Comparison of ENCODE assay signal across 33 mouse cellular contexts in the genomic region with DNA sequence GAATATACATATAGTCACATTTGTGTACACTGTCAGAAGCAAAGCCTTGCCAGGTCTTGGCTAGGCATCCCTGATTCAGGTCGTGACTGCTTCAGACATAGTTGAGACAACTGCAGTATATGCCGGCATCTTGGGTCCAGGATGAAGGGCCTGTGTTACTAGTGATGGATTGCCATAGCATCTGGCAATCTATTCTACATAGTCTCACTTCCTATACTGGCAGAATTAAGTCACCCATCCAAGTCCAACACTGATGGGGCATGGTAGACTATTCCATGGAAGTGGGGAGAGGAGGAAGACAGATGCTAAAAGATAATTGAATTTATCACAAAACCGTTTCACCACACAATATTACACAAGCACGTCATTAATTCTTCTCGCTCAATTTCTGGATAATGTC.
"Had no signal": no experiment of that assay in that cellular context is flagged by ENCODE, and none has a peak within 500 bp of the region (broad histone marks: within the 10 kb centered on the region; RNA-seq: fewer than 3 reads in every experiment).

No protein-coding gene starts in this region.

- H3K4me1 ChIP-seq: heart, embryonic 10.5 days; heart, embryonic 12.5 days; heart, embryonic 13.5 days; heart, embryonic 15.5 days; hindbrain, embryonic 10.5 days; hindbrain, embryonic 12.5 days; hindbrain, embryonic 13.5 days; intestine, embryonic 15.5 days; kidney, embryonic 15.5 days had no signal

- H3K27ac ChIP-seq: heart, embryonic 10.5 days; heart, embryonic 13.5 days; heart, embryonic 15.5 days; hindbrain, embryonic 10.5 days; hindbrain, embryonic 12.5 days; hindbrain, embryonic 13.5 days; hindbrain, postnatal 0 days; intestine, embryonic 15.5 days; kidney, embryonic 15.5 days; kidney, postnatal 0 days; layer of hippocampus, adult 2 months; left cerebral cortex, adult 2 months had no signal

- DNase-seq: heart, postnatal 10 days; heart, postnatal 14 days; heart, postnatal 36 days; heart, postnatal 4 days; kidney, adult 11 months; kidney, adult 18-20 months; kidney, adult 2 months; kidney, adult 8-10 months; kidney, adult 9 months; kidney, postnatal 10 days; kidney, postnatal 14 days; kidney, postnatal 25 days; kidney, postnatal 36 days; kidney, postnatal 4 days; layer of hippocampus, adult 9-11 months; layer of hippocampus, postnatal 36 days had no signal

- H3K9me3 ChIP-seq: heart, embryonic 10.5 days; heart, embryonic 12.5 days; heart, embryonic 13.5 days; heart, embryonic 15.5 days; hindbrain, embryonic 10.5 days; hindbrain, embryonic 12.5 days; hindbrain, embryonic 13.5 days; intestine, embryonic 15.5 days; kidney, embryonic 15.5 days had no signal

- ATAC-seq: hindbrain, postnatal 0 days; inflammation-experienced regulatory T-cells, adult 6 months; intestine, embryonic 15.5 days; intestine, embryonic 16.5 days; intestine, postnatal 0 days had no signal

- H3K4me3 ChIP-seq: heart, embryonic 10.5 days; heart, embryonic 12.5 days; heart, embryonic 13.5 days; heart, embryonic 15.5 days; hindbrain, embryonic 10.5 days; hindbrain, embryonic 12.5 days; hindbrain, embryonic 13.5 days; intestine, embryonic 15.5 days; kidney, embryonic 15.5 days; layer of hippocampus, adult 2 months; left cerebral cortex, adult 2 months had no signal

- H3K4me2 ChIP-seq: heart, embryonic 11.5 days; heart, embryonic 12.5 days; heart, embryonic 13.5 days; heart, embryonic 15.5 days; hindbrain, embryonic 12.5 days; hindbrain, embryonic 13.5 days; intestine, embryonic 15.5 days; kidney, embryonic 15.5 days had no signal

- H3K27me3 ChIP-seq: heart, embryonic 12.5 days; heart, embryonic 13.5 days; heart, embryonic 15.5 days; hindbrain, embryonic 12.5 days; hindbrain, embryonic 13.5 days; intestine, embryonic 15.5 days; kidney, embryonic 15.5 days had no signal

- H3K36me3 ChIP-seq: heart, embryonic 10.5 days; heart, embryonic 12.5 days; heart, embryonic 13.5 days; heart, embryonic 15.5 days; hindbrain, embryonic 10.5 days; hindbrain, embryonic 12.5 days; hindbrain, embryonic 13.5 days; intestine, embryonic 15.5 days; kidney, embryonic 15.5 days had no signal

- H3K9ac ChIP-seq: heart, embryonic 12.5 days; heart, embryonic 13.5 days; heart, embryonic 15.5 days; hindbrain, embryonic 12.5 days; hindbrain, embryonic 13.5 days; intestine, embryonic 15.5 days; kidney, embryonic 15.5 days had no signal
